Mouse (Mus musculus) midbrain, embryonic 12.5 days (tissue): ENCODE data around the gene Hyal1. TPM values are rescaled to one million over a fixed set of nuclear protein-coding genes. Genes with fewer than 3 reads are reported as not detected.

Experiments
- ATAC-seq: fragments of 200-750 bp; cut with Nextera tagmentation; 2 replicates; pipeline ENCODE4 v1.8.0; 2017; ENCODE audit warnings: low read depth, moderate TSS enrichment, moderate library complexity; ENCODE audit not compliant: low FRiP score
- H3K27ac ChIP-seq: fragments of 300-500 bp; sonication (generic); replicated peaks from 2 replicates; pipeline ENCODE4 v1.5.1; 2016; ENCODE audit warnings: mild to moderate bottlenecking
- H3K27me3 ChIP-seq: fragments of 300-500 bp; sonication (generic); 2 replicates; pipeline ENCODE4 v1.6.1; 2016; ENCODE audit warnings: mild to moderate bottlenecking
- H3K36me3 ChIP-seq: fragments of 300-500 bp; sonication (generic); 2 replicates; pipeline ENCODE4 v1.6.1; 2016
- H3K4me1 ChIP-seq: fragments of 300-500 bp; sonication (generic); 2 replicates; pipeline ENCODE4 v1.6.1; 2016
- H3K4me2 ChIP-seq: fragments of 300-500 bp; sonication (generic); replicated peaks from 2 replicates; pipeline ENCODE4 v1.6.1; 2016; ENCODE audit warnings: mild to moderate bottlenecking, moderate library complexity
- H3K4me3 ChIP-seq: fragments of 300-500 bp; sonication (generic); 2 replicates; pipeline ENCODE4 v1.5.1; 2016; ENCODE audit warnings: mild to moderate bottlenecking
- H3K9ac ChIP-seq: fragments of 300-500 bp; sonication (generic); replicated peaks from 2 replicates; pipeline ENCODE4 v1.6.1; 2016; ENCODE audit warnings: mild to moderate bottlenecking, moderate library complexity
- H3K9me3 ChIP-seq: fragments of 300-500 bp; sonication (generic); 2 replicates; pipeline ENCODE4 v1.6.1; 2016; ENCODE audit warnings: mild to moderate bottlenecking
- WGBS: fragments of 180-500 bp; shearing (Covaris S2); methylation state at CpG from one replicate; pipeline ENCODE4 v1.1.7; 2016; 5-methylcytosine and 5-hydroxymethylcytosine counted together
- polyA plus RNA-seq: library from polyadenylated mRNA; unstranded; fragments of >200 nt; fragmentation: Nextera tagmentation; extraction: Ambion mirVana; gene quantifications from 2 replicates; pipeline ENCODE4 v1.2.1, GENCODE M21; 2016

Gene Hyal1
- 9.0 and 10.1 TPM in 2 replicates for polyA plus RNA-seq

- ATAC-seq: peak; percentile 76
- no peaks in the 10 kb centered on the region for H3K27me3 ChIP-seq
- H3K36me3 ChIP-seq: peaks cover 33% of the 10 kb centered on the region
- H3K4me1 ChIP-seq: peaks cover 35% of the 10 kb centered on the region
- H3K9me3 ChIP-seq: no peaks in the 10 kb centered on the region
- 29% methylated on average over 16 of the region's 16 CpGs for WGBS
- peak within 1 kb of the TSS; percentile 46 for H3K4me2 ChIP-seq
- H3K4me3 ChIP-seq: peak within 1 kb of the TSS; percentile 29
- H3K27ac ChIP-seq: peak within 1 kb of the TSS; percentile 39
- H3K9ac ChIP-seq: peak within 1 kb of the TSS; percentile 51
Observed at GRCm38 (mm10) chr9:107576357-107577107, at the start of gene Hyal1. Gene Hyal1, plus strand, starts transcription at chr9:107576927.

DNA sequence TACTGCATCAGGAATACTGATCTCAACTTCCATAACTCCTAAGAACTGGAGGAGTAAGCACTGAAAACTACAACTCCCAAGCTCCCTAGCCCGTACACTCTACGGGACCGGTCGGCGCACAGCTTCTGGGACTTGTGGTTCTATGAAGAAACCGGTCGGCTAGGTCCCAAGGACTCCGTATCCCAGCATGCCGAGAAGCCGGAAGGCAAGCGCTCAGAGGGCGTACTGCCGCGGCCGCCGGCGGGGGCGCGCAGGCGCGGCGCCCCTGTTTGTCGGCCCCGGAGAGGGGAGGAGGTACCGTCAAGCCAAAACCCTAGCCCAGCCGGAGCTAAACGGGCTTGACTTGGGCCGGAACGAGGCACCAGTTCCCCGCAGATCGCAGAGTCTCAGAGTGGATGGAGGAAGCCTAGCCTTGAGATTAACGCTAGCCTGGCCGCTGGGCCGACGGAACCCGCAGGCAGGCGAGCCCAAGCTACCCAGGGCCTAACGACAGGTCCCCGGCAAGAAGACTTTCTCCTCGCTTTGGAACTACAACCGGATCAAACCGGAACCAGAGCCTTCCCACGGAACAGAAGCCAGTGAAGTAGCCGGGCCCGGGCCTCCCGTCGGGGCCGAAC lies 42.8 kb upstream of the Hyal1 start, which contains the start of gene Tmem115:
TSS of gene Tmem115 (plus strand) at position 155 of the 617 bp plus-strand sequence.
- Histone ChIP-seq H3K36me3 (peaks cover 14% of the 10 kb centered on the region), H3K4me1 (peaks cover 30% of the 10 kb centered on the region), H3K27me3 (peaks cover 5% of the 10 kb centered on the region; the same call in 1 of the 2 replicates), H3K4me2 (peak within 1 kb of the TSS; percentile 100), H3K4me3 (peak within 1 kb of the TSS; percentile 92), H3K27ac (peak within 1 kb of the TSS; percentile 60), H3K9me3 (no peaks in the 10 kb centered on the region), H3K9ac (peak within 1 kb of the TSS; percentile 93)
- peak; percentile 98 for ATAC-seq
- WGBS: under 1% methylated on average over 46 of the region's 48 CpGs

GRCm38 (mm10) chr9:107534408-107535202 lies 42.1 kb upstream of the Hyal1 start:
- peaks cover 5% of the 10 kb centered on the region; the same call in 1 of the 2 replicates for H3K27me3 ChIP-seq
- peaks cover 30% of the 10 kb centered on the region for H3K4me1 ChIP-seq
- H3K9me3 ChIP-seq: no peaks in the 10 kb centered on the region
- peak; percentile 27; the same call in 1 of the 2 replicates for ATAC-seq
- WGBS: under 1% methylated on average over 40 of the region's 40 CpGs
- H3K9ac ChIP-seq: peak overlapping the region; percentile 93
- H3K36me3 ChIP-seq: peaks cover 21% of the 10 kb centered on the region
- peak overlapping the region; percentile 100 for H3K4me2 ChIP-seq
- H3K4me3 ChIP-seq: peak overlapping the region; percentile 92
- peak overlapping the region; percentile 60; the same call in 1 of the 2 replicates for H3K27ac ChIP-seq

DNA sequence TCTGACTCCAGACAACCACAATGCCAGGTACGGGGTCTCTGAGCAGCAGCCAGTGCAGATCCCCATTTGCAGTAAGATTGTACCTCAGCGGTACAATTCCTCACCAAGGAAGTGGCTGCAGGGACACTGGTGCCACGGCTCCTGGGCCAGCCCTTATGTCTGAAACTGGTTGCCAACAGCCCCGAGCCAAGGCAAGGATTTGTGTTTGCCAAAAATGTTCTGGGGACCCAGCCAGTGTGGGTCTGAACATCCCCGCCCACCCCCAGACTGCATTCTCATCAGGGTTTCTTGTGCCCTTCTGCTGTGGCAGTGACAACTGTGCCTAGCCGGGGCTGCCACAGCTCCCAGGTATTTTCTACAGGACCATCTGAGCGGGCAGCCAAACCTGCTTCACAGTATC lies 38.5 kb upstream of the Hyal1 start:
- no peak for ATAC-seq
- H3K4me3 ChIP-seq: no peak overlapping the region
- H3K27me3 ChIP-seq: no peaks in the 10 kb centered on the region
- H3K36me3 ChIP-seq: peaks cover 29% of the 10 kb centered on the region
- H3K9me3 ChIP-seq: no peaks in the 10 kb centered on the region
- H3K9ac ChIP-seq: no peak overlapping the region
- no peak overlapping the region for H3K27ac ChIP-seq
- WGBS: 92% methylated on average over 7 of the region's 7 CpGs
- peaks cover 51% of the 10 kb centered on the region for H3K4me1 ChIP-seq
- no peak overlapping the region for H3K4me2 ChIP-seq

DNA sequence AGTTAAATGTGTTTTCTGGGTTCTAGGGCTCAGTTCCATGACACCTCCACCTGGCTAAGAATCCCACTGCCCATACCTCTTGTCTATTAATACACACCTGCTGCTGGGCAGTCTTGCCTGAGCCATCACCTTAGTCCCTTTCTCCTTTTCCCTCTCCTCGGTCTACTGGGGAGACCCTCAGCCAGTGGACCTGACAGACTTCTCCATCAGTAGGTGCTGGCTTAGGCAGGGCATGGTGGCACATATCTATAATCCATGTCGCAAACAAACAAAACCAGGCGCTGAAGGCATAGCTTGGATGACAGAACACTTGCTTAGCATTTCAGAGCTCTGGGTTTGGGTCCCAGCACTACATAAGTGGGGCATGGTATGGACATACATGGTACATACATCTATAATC lies 38.0 kb upstream of the Hyal1 start:
- Histone ChIP-seq H3K27me3 (no peaks in the 10 kb centered on the region), H3K9me3 (no peaks in the 10 kb centered on the region), H3K9ac (no peak overlapping the region), H3K36me3 (peaks cover 33% of the 10 kb centered on the region), H3K4me3 (no peak overlapping the region), H3K27ac (no peak overlapping the region), H3K4me2 (no peak overlapping the region), H3K4me1 (peaks cover 52% of the 10 kb centered on the region)
- no peak for ATAC-seq
- 93% methylated on average over 3 of the region's 3 CpGs for WGBS

DNA sequence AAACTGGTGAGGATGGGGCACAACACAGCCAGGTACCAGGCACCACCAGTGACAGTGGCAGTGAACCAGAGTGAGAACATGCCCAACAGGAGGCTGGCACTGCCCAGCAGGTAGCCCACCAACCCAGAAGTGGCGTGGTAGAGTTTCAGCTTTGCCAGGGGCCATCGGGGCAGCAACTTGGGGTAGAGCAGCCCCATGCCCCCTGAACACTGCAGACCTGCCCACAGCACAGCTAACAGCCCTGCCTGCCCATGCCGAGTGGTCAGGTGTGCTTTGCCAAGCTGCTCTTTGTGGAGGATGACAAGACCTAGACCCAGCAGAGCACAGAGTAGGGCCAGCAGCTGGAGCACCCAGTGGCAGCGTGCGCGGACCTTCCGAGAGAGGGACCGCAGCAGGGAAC lies 36.8 kb upstream of the Hyal1 start:
- no peak overlapping the region for H3K4me3 ChIP-seq
- no peak for ATAC-seq
- no peak overlapping the region for H3K4me2 ChIP-seq
- H3K27me3 ChIP-seq: no peaks in the 10 kb centered on the region
- H3K9me3 ChIP-seq: no peaks in the 10 kb centered on the region
- WGBS: 95% methylated on average over 8 of the region's 8 CpGs
- peaks cover 46% of the 10 kb centered on the region for H3K4me1 ChIP-seq
- no peak overlapping the region for H3K9ac ChIP-seq
- no peak overlapping the region for H3K27ac ChIP-seq
- H3K36me3 ChIP-seq: peaks cover 46% of the 10 kb centered on the region

DNA sequence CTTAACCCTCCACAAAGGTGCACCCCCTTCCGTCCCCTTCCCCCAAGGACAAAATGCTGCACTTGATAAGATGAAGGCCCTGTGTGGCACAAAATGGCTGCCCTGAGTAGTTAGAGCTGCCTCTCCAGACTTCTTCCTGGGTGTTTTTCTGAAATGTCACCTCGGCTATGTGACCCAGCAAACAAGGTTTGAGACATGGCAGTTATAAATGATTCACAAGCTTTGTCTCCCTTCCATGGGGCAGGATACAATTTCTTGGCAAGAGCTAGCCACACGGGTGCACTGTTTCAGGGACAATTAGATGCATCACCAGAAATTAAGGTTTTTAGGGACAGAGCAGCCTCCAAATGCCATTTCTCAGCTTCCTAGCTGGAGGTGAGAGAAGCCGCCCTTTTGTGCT lies 36.3 kb upstream of the Hyal1 start:
- Histone ChIP-seq H3K27ac (no peak overlapping the region), H3K4me3 (no peak overlapping the region), H3K36me3 (peaks cover 50% of the 10 kb centered on the region), H3K27me3 (no peaks in the 10 kb centered on the region), H3K9ac (no peak overlapping the region), H3K4me2 (no peak overlapping the region), H3K9me3 (no peaks in the 10 kb centered on the region), H3K4me1 (peaks cover 42% of the 10 kb centered on the region)
- no peak for ATAC-seq
- whole genome bisulfite sequencing: 75% methylated on average over 4 of the region's 4 CpGs

DNA sequence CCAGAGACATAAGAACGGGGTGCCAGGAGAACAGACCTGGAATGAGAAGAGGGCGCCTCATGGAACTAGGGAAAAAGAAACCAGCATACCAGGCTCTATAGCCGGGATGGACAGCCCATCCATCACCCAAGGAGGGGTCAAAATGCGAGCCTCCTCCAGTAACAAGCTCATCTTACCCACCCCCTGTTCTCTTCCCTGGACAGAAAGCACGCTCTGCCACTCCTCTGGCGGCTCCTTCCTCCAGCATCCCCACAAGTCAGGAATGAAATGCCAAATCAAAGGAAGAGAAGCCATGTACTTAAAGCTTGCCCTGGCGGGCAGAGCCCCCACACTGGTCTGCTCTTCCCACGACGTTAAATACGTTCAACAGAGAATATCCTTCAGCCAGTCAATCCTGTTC lies 35.7 kb upstream of the Hyal1 start:
- Histone ChIP-seq H3K9ac (peak overlapping the region; percentile 48; the same call in 1 of the 2 replicates), H3K27me3 (no peaks in the 10 kb centered on the region), H3K4me3 (peak overlapping the region; percentile 66), H3K4me2 (peak overlapping the region; percentile 91), H3K36me3 (peaks cover 50% of the 10 kb centered on the region), H3K27ac (peak overlapping the region; percentile 49; the same call in 1 of the 2 replicates), H3K4me1 (peaks cover 38% of the 10 kb centered on the region), H3K9me3 (no peaks in the 10 kb centered on the region)
- ATAC-seq: no peak
- WGBS: 42% methylated on average over 10 of the region's 10 CpGs

DNA sequence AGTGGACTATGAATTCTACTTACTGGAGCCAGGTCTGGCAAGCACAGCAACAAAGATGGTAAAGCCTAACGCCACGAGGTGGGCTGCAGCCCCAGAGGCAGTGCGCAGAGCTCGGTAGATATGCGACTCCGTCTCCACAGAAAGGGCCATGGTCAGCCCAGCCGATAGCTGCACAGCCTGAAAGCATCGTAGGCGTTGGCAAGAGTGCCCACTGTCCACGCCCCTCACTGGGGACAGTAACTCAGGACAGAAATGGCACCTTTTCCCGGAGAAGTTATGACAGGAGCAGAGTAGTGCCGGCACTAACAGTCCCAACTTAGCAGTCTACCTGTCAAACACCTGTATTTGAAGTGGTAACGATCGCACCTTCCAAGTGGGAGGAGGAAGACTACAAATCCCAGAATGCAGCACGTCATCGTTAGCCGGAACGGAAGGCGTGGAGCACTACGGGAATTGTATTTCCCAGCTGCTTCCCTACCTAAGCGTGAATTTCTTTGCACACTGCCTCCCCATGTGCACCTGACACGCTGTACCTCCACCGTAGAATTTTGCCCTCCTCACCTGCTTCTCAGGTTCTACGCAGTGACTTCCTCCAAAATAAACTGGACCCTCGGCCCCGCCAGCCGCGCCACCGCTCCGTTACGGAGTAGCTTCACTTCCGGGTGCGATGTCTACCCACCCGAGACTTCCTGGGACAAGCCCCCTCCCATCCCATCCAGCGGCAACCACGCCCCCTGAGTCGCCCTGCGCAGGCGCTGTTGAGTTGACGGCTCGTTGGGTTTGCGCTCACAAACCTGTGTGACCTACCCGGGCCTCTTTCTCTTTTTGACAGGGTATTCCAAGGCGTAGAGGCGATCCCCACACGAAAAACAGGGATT lies 35.0 kb upstream of the Hyal1 start, which contains the start of the genes Cyb561d2 and Nprl2:
TSS of gene Cyb561d2 (minus strand) at position 720 of the 878 bp plus-strand sequence.
TSS of gene Nprl2 (plus strand) at position 753 of the 878 bp plus-strand sequence.
- Histone ChIP-seq H3K4me3 (peak within 1 kb of the TSS; percentile 66), H3K27ac (peak within 1 kb of the TSS; percentile 49; the same call in 1 of the 2 replicates), H3K4me1 (peaks cover 36% of the 10 kb centered on the region), H3K27me3 (no peaks in the 10 kb centered on the region), H3K9me3 (no peaks in the 10 kb centered on the region), H3K4me2 (peak within 1 kb of the TSS; percentile 91), H3K9ac (peak within 1 kb of the TSS; percentile 73), H3K36me3 (peaks cover 50% of the 10 kb centered on the region)
- under 1% methylated on average over 46 of the region's 46 CpGs for WGBS
- peak; percentile 85 for ATAC-seq

GRCm38 (mm10) chr9:107542352-107542686 lies 34.4 kb upstream of the Hyal1 start:
- no peaks in the 10 kb centered on the region for H3K9me3 ChIP-seq
- H3K36me3 ChIP-seq: peaks cover 50% of the 10 kb centered on the region
- ATAC-seq: peak; percentile 24; the same call in 1 of the 2 replicates
- peaks cover under 1% of the 10 kb centered on the region; the same call in 1 of the 2 replicates for H3K27me3 ChIP-seq
- 3% methylated on average over 11 of the region's 11 CpGs for WGBS
- peaks cover 36% of the 10 kb centered on the region for H3K4me1 ChIP-seq
- H3K4me3 ChIP-seq: peak overlapping the region; percentile 66
- peak overlapping the region; percentile 49; the same call in 1 of the 2 replicates for H3K27ac ChIP-seq
- peak overlapping the region; percentile 91 for H3K4me2 ChIP-seq
- peak overlapping the region; percentile 73 for H3K9ac ChIP-seq

GRCm38 (mm10) chr9:107542721-107543120 lies 34.0 kb upstream of the Hyal1 start:
- 40% methylated on average over 8 of the region's 8 CpGs for WGBS
- Histone ChIP-seq H3K4me3 (peak overlapping the region; percentile 66), H3K27ac (no peak overlapping the region), H3K9ac (peak overlapping the region; percentile 73; the same call in 1 of the 2 replicates), H3K4me1 (peaks cover 39% of the 10 kb centered on the region), H3K4me2 (peak overlapping the region; percentile 91), H3K36me3 (peaks cover 48% of the 10 kb centered on the region), H3K27me3 (peaks cover 5% of the 10 kb centered on the region), H3K9me3 (no peaks in the 10 kb centered on the region)
- ATAC-seq: no peak
